Mouse (Mus musculus): ENCODE measurements around the gene Lrrc8d. TPM values are rescaled to one million over a fixed set of nuclear protein-coding genes. Genes with fewer than 3 reads are reported as not detected.

Lrrc8d gene
- polyA plus RNA-seq, 1 experiment, result 0.09 TPM

GRCm38 (mm10) chr5:105809056-105809455 lies 109.3 kb downstream of the Lrrc8d start:
- TF ChIP-seq GATA1 (IDR thresholded peaks at IDR 0.05; ENCODE audit: low read length), result no peak
- no peak for TF ChIP-seq TAL1 (IDR thresholded peaks at IDR 0.05; ENCODE audit: low read length)
- peaks cover 25% of the 10 kb centered on the region for H3K36me3 ChIP-seq (ENCODE audit: control insufficient read depth)
- no peaks in the 10 kb centered on the region for H3K27me3 ChIP-seq (ENCODE audit: control insufficient read depth)
- H3K4me3 ChIP-seq (replicated peaks), result no peak overlapping the region
- H3K9me3 ChIP-seq (ENCODE audit: control insufficient read depth, low read length), result peaks cover 13% of the 10 kb centered on the region
- no peaks in the 10 kb centered on the region; the same call in 1 of the 2 replicates for H3K4me1 ChIP-seq (ENCODE audit: control insufficient read depth)

GRCm38 (mm10) chr5:105813036-105813435 lies 113.3 kb downstream of the Lrrc8d start:
- Histone ChIP-seq H3K9me3 (ENCODE audit: control insufficient read depth, low read length) (peaks cover 13% of the 10 kb centered on the region), H3K4me1 (ENCODE audit: control insufficient read depth) (no peaks in the 10 kb centered on the region), H3K27me3 (ENCODE audit: control insufficient read depth) (no peaks in the 10 kb centered on the region), H3K36me3 (ENCODE audit: control insufficient read depth) (peaks cover 31% of the 10 kb centered on the region), H3K4me3 (replicated peaks) (no peak overlapping the region)
- TF ChIP-seq TAL1 (IDR thresholded peaks at IDR 0.05; ENCODE audit: low read length) (no peak), GATA1 (IDR thresholded peaks at IDR 0.05; ENCODE audit: low read length) (no peak)

- Histone ChIP-seq H3K9me3 (ENCODE audit: control insufficient read depth, low read length) (peaks cover 13% of the 10 kb centered on the region), H3K36me3 (ENCODE audit: control insufficient read depth) (peaks cover 31% of the 10 kb centered on the region), H3K4me1 (ENCODE audit: control insufficient read depth) (no peaks in the 10 kb centered on the region), H3K27me3 (ENCODE audit: control insufficient read depth) (no peaks in the 10 kb centered on the region), H3K4me3 (replicated peaks) (no peak overlapping the region)
- TF ChIP-seq TAL1 (IDR thresholded peaks at IDR 0.05; ENCODE audit: low read length), result no peak
- no peak for TF ChIP-seq GATA1 (IDR thresholded peaks at IDR 0.05; ENCODE audit: low read length)
These were observed 114.2 kb downstream of the Lrrc8d start for GRCm38 (mm10) chr5:105813974-105814373.

GRCm38 (mm10) chr5:105816118-105816517 lies 116.3 kb downstream of the Lrrc8d start:
- no peak for TF ChIP-seq GATA1 (IDR thresholded peaks at IDR 0.05; ENCODE audit: low read length)
- TF ChIP-seq TAL1 (IDR thresholded peaks at IDR 0.05; ENCODE audit: low read length), result no peak
- no peak overlapping the region for H3K4me3 ChIP-seq (replicated peaks)
- no peaks in the 10 kb centered on the region for H3K27me3 ChIP-seq (ENCODE audit: control insufficient read depth)
- peaks cover 13% of the 10 kb centered on the region for H3K9me3 ChIP-seq (ENCODE audit: control insufficient read depth, low read length)
- H3K4me1 ChIP-seq (ENCODE audit: control insufficient read depth), result no peaks in the 10 kb centered on the region
- H3K36me3 ChIP-seq (ENCODE audit: control insufficient read depth), result peaks cover 31% of the 10 kb centered on the region

- H3K4me3 ChIP-seq (replicated peaks), result no peak overlapping the region
- H3K27me3 ChIP-seq (ENCODE audit: control insufficient read depth), result no peaks in the 10 kb centered on the region
- TF ChIP-seq TAL1 (IDR thresholded peaks at IDR 0.05; ENCODE audit: low read length) (no peak), GATA1 (IDR thresholded peaks at IDR 0.05; ENCODE audit: low read length) (no peak)
- peaks cover 23% of the 10 kb centered on the region for H3K36me3 ChIP-seq (ENCODE audit: control insufficient read depth)
- H3K9me3 ChIP-seq (ENCODE audit: control insufficient read depth, low read length), result peaks cover 9% of the 10 kb centered on the region
- no peaks in the 10 kb centered on the region for H3K4me1 ChIP-seq (ENCODE audit: control insufficient read depth)
These were observed 117.6 kb downstream of the Lrrc8d start for GRCm38 (mm10) chr5:105817248-105817976.

GRCm38 (mm10) chr5:105818411-105818810 lies 118.6 kb downstream of the Lrrc8d start:
- no peak for TF ChIP-seq GATA1 (IDR thresholded peaks at IDR 0.05; ENCODE audit: low read length)
- no peak for TF ChIP-seq TAL1 (IDR thresholded peaks at IDR 0.05; ENCODE audit: low read length)
- peaks cover under 1% of the 10 kb centered on the region; the same call in 1 of the 2 replicates for H3K9me3 ChIP-seq (ENCODE audit: control insufficient read depth, low read length)
- H3K27me3 ChIP-seq (ENCODE audit: control insufficient read depth), result no peaks in the 10 kb centered on the region
- H3K36me3 ChIP-seq (ENCODE audit: control insufficient read depth), result peaks cover 13% of the 10 kb centered on the region
- no peaks in the 10 kb centered on the region; the same call in 1 of the 2 replicates for H3K4me1 ChIP-seq (ENCODE audit: control insufficient read depth)
- no peak overlapping the region for H3K4me3 ChIP-seq (replicated peaks)

GRCm38 (mm10) chr5:105821390-105821789 lies 121.6 kb downstream of the Lrrc8d start:
- no peak for TF ChIP-seq TAL1 (IDR thresholded peaks at IDR 0.05; ENCODE audit: low read length)
- TF ChIP-seq GATA1 (IDR thresholded peaks at IDR 0.05; ENCODE audit: low read length), result no peak
- Histone ChIP-seq H3K4me1 (ENCODE audit: control insufficient read depth) (peaks cover 23% of the 10 kb centered on the region), H3K27me3 (ENCODE audit: control insufficient read depth) (no peaks in the 10 kb centered on the region), H3K9me3 (ENCODE audit: control insufficient read depth, low read length) (no peaks in the 10 kb centered on the region), H3K4me3 (replicated peaks) (no peak overlapping the region), H3K36me3 (ENCODE audit: control insufficient read depth) (no peaks in the 10 kb centered on the region)

- no peaks in the 10 kb centered on the region for H3K36me3 ChIP-seq (ENCODE audit: control insufficient read depth)
- H3K4me3 ChIP-seq (replicated peaks), result no peak overlapping the region
- H3K27me3 ChIP-seq (ENCODE audit: control insufficient read depth), result no peaks in the 10 kb centered on the region
- H3K4me1 ChIP-seq (ENCODE audit: control insufficient read depth), result peaks cover 23% of the 10 kb centered on the region
- no peaks in the 10 kb centered on the region for H3K9me3 ChIP-seq (ENCODE audit: control insufficient read depth, low read length)
- TF ChIP-seq GATA1 (IDR thresholded peaks at IDR 0.05; ENCODE audit: low read length) (no peak), TAL1 (IDR thresholded peaks at IDR 0.05; ENCODE audit: low read length) (no peak)
These were observed 123.0 kb downstream of the Lrrc8d start for GRCm38 (mm10) chr5:105822521-105823498.

- H3K9me3 ChIP-seq (ENCODE audit: control insufficient read depth, low read length), result no peaks in the 10 kb centered on the region
- H3K4me3 ChIP-seq (replicated peaks), result no peak overlapping the region
- H3K27me3 ChIP-seq (ENCODE audit: control insufficient read depth), result no peaks in the 10 kb centered on the region
- no peak for TF ChIP-seq TAL1 (IDR thresholded peaks at IDR 0.05; ENCODE audit: low read length)
- no peak for TF ChIP-seq GATA1 (IDR thresholded peaks at IDR 0.05; ENCODE audit: low read length)
- H3K36me3 ChIP-seq (ENCODE audit: control insufficient read depth), result no peaks in the 10 kb centered on the region
- H3K4me1 ChIP-seq (ENCODE audit: control insufficient read depth), result peaks cover 23% of the 10 kb centered on the region
These were observed 124.5 kb downstream of the Lrrc8d start for GRCm38 (mm10) chr5:105824282-105824681.
